Mouse (Mus musculus) stomach, postnatal 0 days (tissue): ENCODE data around the gene Nat8f3. TPM values are rescaled to one million over a fixed set of nuclear protein-coding genes. Genes with fewer than 3 reads are reported as not detected.
"Not testable (repeated sequence)": the region's sequence is repeated elsewhere in the genome, so short reads cannot be mapped to it uniquely, and the experiment has no call there.

Source experiments
- ATAC-seq: fragments of 200-750 bp; cut with Nextera tagmentation; 2 replicates; pipeline ENCODE4 v1.8.0; 2017; ENCODE audit not compliant: low FRiP score, low TSS enrichment
- DNase-seq: peaks from one replicate; pipeline ENCODE4 v3.0.0-alpha.2; 2016; ENCODE audit warnings: low spot score
- H3K27ac ChIP-seq: fragments of 300-500 bp; sonication (generic); replicated peaks from 2 replicates; pipeline ENCODE4 v1.5.1; 2014; ENCODE audit warnings: mild to moderate bottlenecking, control low read depth
- H3K27me3 ChIP-seq: fragments of 300-500 bp; sonication (generic); 2 replicates; pipeline ENCODE4 v1.6.1; 2014; ENCODE audit warnings: low read length; ENCODE audit not compliant: control insufficient read depth, insufficient read depth
- H3K36me3 ChIP-seq: fragments of 300-500 bp; sonication (generic); 2 replicates; pipeline ENCODE4 v1.6.1; 2014; ENCODE audit warnings: low read length, mixed read lengths; ENCODE audit not compliant: control insufficient read depth, insufficient read depth
- H3K4me1 ChIP-seq: fragments of 300-500 bp; sonication (generic); replicated peaks from 2 replicates; pipeline ENCODE4 v1.6.1; 2014; ENCODE audit warnings: antibody characterized with exemption; ENCODE audit not compliant: control insufficient read depth, insufficient read depth
- H3K4me2 ChIP-seq: fragments of 300-500 bp; sonication (generic); replicated peaks from 2 replicates; pipeline ENCODE4 v1.6.1; 2014; ENCODE audit warnings: low read depth, mild to moderate bottlenecking, control low read depth, moderate library complexity
- H3K4me3 ChIP-seq: fragments of 300-500 bp; sonication (generic); 2 replicates; pipeline ENCODE4 v1.5.1; 2014; ENCODE audit warnings: low read depth, low read length, control low read depth
- H3K9ac ChIP-seq: fragments of 300-500 bp; sonication (generic); 2 replicates; pipeline ENCODE4 v1.6.1; 2014; ENCODE audit warnings: mild to moderate bottlenecking, low read length, control low read depth, mixed read lengths
- H3K9me3 ChIP-seq: fragments of 300-500 bp; sonication (generic); 2 replicates; pipeline ENCODE4 v1.6.1; 2016; ENCODE audit warnings: low read length; ENCODE audit not compliant: control insufficient read depth
- CTCF ChIP-seq: IDR thresholded peaks from 2 replicates; pipeline ENCODE4 v1.5.1; 2016; ENCODE audit warnings: antibody characterized with exemption, low read depth, mild to moderate bottlenecking, moderate library complexity
- EP300 ChIP-seq: optimal IDR thresholded peaks from 2 replicates; pipeline ENCODE3; 2016; ENCODE audit warnings: antibody characterized with exemption
- WGBS: fragments of 180-500 bp; shearing (Covaris S2); extraction: QIAGEN DNeasy Blood & Tissue Kit; methylation state at CpG from one replicate; pipeline ENCODE4 v1.1.7; 2014; 5-methylcytosine and 5-hydroxymethylcytosine counted together
- polyA plus RNA-seq: library from polyadenylated mRNA; unstranded; fragments of >200 nt; fragmentation: Nextera tagmentation; extraction: Ambion mirVana; gene quantifications from 2 replicates; pipeline ENCODE4 v1.2.1, GENCODE M21; 2015

Nat8f3 gene
- polyA plus RNA-seq = 0.11 TPM in 1 of 2 replicates, not detected in the other

- not testable (repeated sequence) for H3K9ac ChIP-seq, H3K27me3 ChIP-seq, H3K27ac ChIP-seq, ATAC-seq, H3K4me2 ChIP-seq, H3K9me3 ChIP-seq, H3K4me1 ChIP-seq, H3K4me3 ChIP-seq, H3K36me3 ChIP-seq
- TF ChIP-seq CTCF = peak; percentile 44
- peak; percentile 21 for DNase-seq
- WGBS = 63% methylated on average over 13 of the region's 13 CpGs
Observed at GRCm38 (mm10) chr6:85765532-85765931, at the start of gene Nat8f3. TSS of gene Nat8f3 (minus strand) at chr6:85765754.

- Histone ChIP-seq H3K27me3 (no peaks in the 10 kb centered on the region), H3K4me3 (no peak overlapping the region), H3K4me1 (no peaks in the 10 kb centered on the region), H3K4me2 (no peak overlapping the region), H3K9me3 (no peaks in the 10 kb centered on the region), H3K36me3 (no peaks in the 10 kb centered on the region), H3K9ac (no peak overlapping the region), H3K27ac (no peak overlapping the region)
- WGBS = 63% methylated on average over 2 of the region's 2 CpGs
- no peak for TF ChIP-seq EP300
- TF ChIP-seq CTCF = no peak
- ATAC-seq (no peak), DNase-seq (no peak)
Observed at GRCm38 (mm10) chr6:85813339-85813738, 47.8 kb upstream of the Nat8f3 start.

GRCm38 (mm10) chr6:85810942-85811537 is 45.5 kb upstream of the Nat8f3 start:
- H3K4me3 ChIP-seq, H3K9ac ChIP-seq, H3K27me3 ChIP-seq, H3K9me3 ChIP-seq, H3K27ac ChIP-seq, H3K36me3 ChIP-seq, ATAC-seq, H3K4me1 ChIP-seq, DNase-seq, H3K4me2 ChIP-seq: not testable (repeated sequence)
- 64% methylated on average over 2 of the region's 3 CpGs for WGBS

- ATAC-seq, H3K36me3 ChIP-seq, H3K27ac ChIP-seq, H3K4me1 ChIP-seq, H3K9ac ChIP-seq, H3K4me3 ChIP-seq, H3K27me3 ChIP-seq, H3K9me3 ChIP-seq, DNase-seq, H3K4me2 ChIP-seq: not testable (repeated sequence)
- 62% methylated on average over 2 of the region's 3 CpGs for WGBS
Observed at GRCm38 (mm10) chr6:85810514-85810913, 45.0 kb upstream of the Nat8f3 start.

GRCm38 (mm10) chr6:85809784-85810183 is 44.2 kb upstream of the Nat8f3 start:
- not testable (repeated sequence) for H3K4me1 ChIP-seq, H3K36me3 ChIP-seq, H3K9me3 ChIP-seq, H3K27ac ChIP-seq, H3K4me2 ChIP-seq, DNase-seq, H3K4me3 ChIP-seq, H3K27me3 ChIP-seq, H3K9ac ChIP-seq, ATAC-seq
- WGBS = 65% methylated on average over 2 of the region's 3 CpGs

- not testable (repeated sequence) for H3K27me3 ChIP-seq, H3K4me3 ChIP-seq, H3K36me3 ChIP-seq, H3K4me1 ChIP-seq, H3K9ac ChIP-seq, H3K4me2 ChIP-seq, H3K27ac ChIP-seq, H3K9me3 ChIP-seq, DNase-seq, ATAC-seq
- WGBS = 56% methylated on average over 5 of the region's 5 CpGs
Observed at GRCm38 (mm10) chr6:85803180-85803579, 37.6 kb upstream of the Nat8f3 start.

GRCm38 (mm10) chr6:85763127-85764070 is 2.2 kb downstream of the Nat8f3 start:
- not testable (repeated sequence) for H3K9ac ChIP-seq, H3K4me3 ChIP-seq, DNase-seq, H3K27ac ChIP-seq, H3K4me1 ChIP-seq, H3K27me3 ChIP-seq, H3K4me2 ChIP-seq, H3K9me3 ChIP-seq, ATAC-seq, H3K36me3 ChIP-seq
- 59% methylated on average over 5 of the region's 6 CpGs for WGBS

- not testable (repeated sequence) for H3K27me3 ChIP-seq, H3K36me3 ChIP-seq, H3K27ac ChIP-seq, ATAC-seq, H3K4me3 ChIP-seq, DNase-seq, H3K4me2 ChIP-seq, H3K9me3 ChIP-seq, H3K4me1 ChIP-seq, H3K9ac ChIP-seq
- WGBS = 92% methylated on average over 1 of the region's 2 CpGs
Observed at GRCm38 (mm10) chr6:85762678-85763077, 2.9 kb downstream of the Nat8f3 start.
